Mouse (Mus musculus) small intestine, adult 2 months (tissue): ENCODE measurements around the gene Zfp414. TPM values are rescaled to one million over a fixed set of nuclear protein-coding genes. Genes with fewer than 3 reads are reported as not detected.

ENCODE experiments used
- H3K27ac ChIP-seq: fragments of 200-500 bp; 2 replicates; pipeline ENCODE4 v1.5.1; 2012; ENCODE audit warnings: low read depth, low read length, control low read depth, inconsistent platforms; ENCODE audit not compliant: insufficient read depth
- H3K27me3 ChIP-seq: fragments of 200-500 bp; 2 replicates; pipeline ENCODE4 v1.6.1; 2012; ENCODE audit warnings: mild to moderate bottlenecking, moderate library complexity, low read length, inconsistent platforms; ENCODE audit not compliant: control insufficient read depth, insufficient read depth
- H3K36me3 ChIP-seq: fragments of 200-500 bp; 2 replicates; pipeline ENCODE4 v1.6.1; 2012; ENCODE audit warnings: mild to moderate bottlenecking, low read length, control low read depth, inconsistent platforms; ENCODE audit not compliant: control insufficient read depth, insufficient read depth
- H3K4me1 ChIP-seq: fragments of 200-500 bp; 2 replicates; pipeline ENCODE4 v1.6.1; 2012; ENCODE audit warnings: low read length, inconsistent platforms, mixed read lengths; ENCODE audit not compliant: control insufficient read depth, insufficient read depth, insufficient read length
- H3K4me3 ChIP-seq: fragments of 200-500 bp; 2 replicates; pipeline ENCODE4 v1.5.1; 2012; ENCODE audit warnings: low read depth, mild to moderate bottlenecking, control low read depth, inconsistent platforms, low read length, moderate library complexity
- CTCF ChIP-seq: fragments of 200-500 bp; IDR thresholded peaks from 2 replicates; pipeline ENCODE4 v1.5.1; 2012; ENCODE audit warnings: low read depth, mild to moderate bottlenecking, control low read depth, inconsistent platforms, low read length, moderate library complexity, mixed read lengths; ENCODE audit not compliant: insufficient replicate concordance, insufficient read length; ENCODE audit errors: extremely low read depth
- POLR2A ChIP-seq: fragments of 200-500 bp; IDR thresholded peaks from 2 replicates; pipeline ENCODE4 v1.6.1; 2012; ENCODE audit warnings: low read depth, mild to moderate bottlenecking, control low read depth, inconsistent platforms, low read length, moderate library complexity
- WGBS: fragments of 180-500 bp; shearing (Covaris S2); methylation state at CpG from one replicate; pipeline ENCODE4 v1.1.7; 2018; 5-methylcytosine and 5-hydroxymethylcytosine counted together
- polyA plus RNA-seq: library from polyadenylated mRNA; depleted of rRNA; stranded (reverse); fragments of >200 nt; gene quantifications from 2 replicates; pipeline ENCODE4 v1.2.3, GENCODE M21; 2012; rRNA removed

The Zfp414 gene
- polyA plus RNA-seq, 1 experiment: 33.1 TPM

DNA sequence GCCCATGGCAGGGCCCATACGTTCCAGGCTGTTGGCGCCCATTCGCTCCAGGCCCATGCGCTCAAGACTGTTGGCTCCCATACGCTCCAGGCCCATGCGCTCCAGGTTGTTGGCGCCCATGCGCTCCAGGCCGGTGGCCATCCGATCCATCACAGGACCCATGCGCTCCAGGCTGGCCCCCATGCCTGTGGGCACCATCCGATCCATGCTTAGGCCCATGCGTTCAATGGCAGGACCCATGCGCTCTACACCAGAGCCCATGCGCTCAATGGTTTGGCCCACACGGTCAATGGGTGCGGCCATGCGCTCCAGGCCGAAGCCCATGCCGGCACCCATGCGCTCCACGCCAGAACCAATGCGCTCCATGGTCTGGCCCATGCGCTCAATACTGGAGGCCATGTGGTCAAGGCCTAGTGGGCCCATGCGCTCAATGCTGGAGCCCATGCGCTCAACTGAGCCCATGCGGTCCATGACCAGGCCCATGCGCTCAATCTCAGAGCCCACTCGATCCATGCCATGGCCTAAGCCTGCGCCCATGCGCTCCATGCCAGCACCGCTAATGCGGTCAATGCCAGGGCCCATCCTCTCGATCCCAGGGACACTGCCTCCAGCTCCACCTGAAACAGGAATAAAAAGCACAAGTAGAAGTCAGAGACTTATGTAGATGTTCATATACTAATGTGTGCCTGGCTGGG lies 21.0 kb downstream of the Zfp414 start:
- Histone ChIP-seq H3K4me1 (no peaks in the 10 kb centered on the region), H3K36me3 (peaks cover 76% of the 10 kb centered on the region), H3K4me3 (no peak overlapping the region), H3K27ac (no peak overlapping the region), H3K27me3 (no peaks in the 10 kb centered on the region)
- no peak for TF ChIP-seq CTCF
- TF ChIP-seq POLR2A: no peak
- WGBS: 98% methylated on average over 34 of the region's 34 CpGs

DNA sequence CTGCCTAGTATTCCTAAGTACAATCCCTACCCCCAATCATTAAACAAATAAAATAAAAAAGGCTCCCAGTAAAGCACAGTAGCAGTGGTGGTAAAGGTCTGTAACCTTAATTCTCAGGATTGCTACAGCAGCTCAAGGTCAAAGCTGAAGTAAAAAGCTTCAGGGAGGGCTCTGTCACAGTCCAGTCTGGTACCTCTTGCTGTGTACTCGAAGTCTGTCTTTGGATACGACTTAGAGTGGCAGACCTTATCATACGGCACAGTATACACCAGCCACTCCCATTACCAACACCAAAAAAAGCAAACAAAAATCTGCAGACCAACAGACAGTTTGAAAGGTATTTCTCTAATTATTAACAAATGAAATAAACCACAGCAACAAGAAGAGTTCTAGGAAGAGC lies 37.9 kb downstream of the Zfp414 start:
- 37% methylated on average over 3 of the region's 3 CpGs for WGBS
- no peak overlapping the region for H3K27ac ChIP-seq
- peaks cover 52% of the 10 kb centered on the region for H3K36me3 ChIP-seq

DNA sequence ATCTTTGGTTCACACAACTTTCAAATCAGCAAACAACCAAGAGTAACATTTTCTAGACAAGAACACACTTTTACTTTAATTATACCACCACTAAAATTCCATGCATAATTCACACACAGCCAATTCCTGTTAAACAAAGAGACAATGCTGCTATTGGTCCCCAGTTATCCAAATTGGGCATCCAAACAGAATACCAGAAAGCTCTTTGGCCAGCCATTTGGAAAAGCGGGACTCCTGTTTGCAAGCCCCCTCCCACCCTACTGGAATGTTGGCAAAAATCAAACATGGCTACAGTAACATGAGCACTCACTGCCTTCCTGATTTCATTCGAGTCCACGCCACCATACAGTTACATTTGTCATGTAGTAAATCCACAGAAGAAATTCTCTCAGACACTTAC lies 40.8 kb downstream of the Zfp414 start:
- TF ChIP-seq CTCF: no peak
- no peak for TF ChIP-seq POLR2A
- 89% methylated on average over 3 of the region's 3 CpGs for WGBS
- no peaks in the 10 kb centered on the region for H3K27me3 ChIP-seq
- H3K27ac ChIP-seq: no peak overlapping the region
- H3K4me1 ChIP-seq: no peaks in the 10 kb centered on the region
- H3K36me3 ChIP-seq: peaks cover 42% of the 10 kb centered on the region
- no peak overlapping the region for H3K4me3 ChIP-seq

More for the DNA sequence above, 37.9 kb downstream of the Zfp414 start:
- H3K4me1 ChIP-seq: no peaks in the 10 kb centered on the region
- TF ChIP-seq CTCF: no peak
- no peak overlapping the region for H3K4me3 ChIP-seq
- H3K27me3 ChIP-seq: no peaks in the 10 kb centered on the region

DNA sequence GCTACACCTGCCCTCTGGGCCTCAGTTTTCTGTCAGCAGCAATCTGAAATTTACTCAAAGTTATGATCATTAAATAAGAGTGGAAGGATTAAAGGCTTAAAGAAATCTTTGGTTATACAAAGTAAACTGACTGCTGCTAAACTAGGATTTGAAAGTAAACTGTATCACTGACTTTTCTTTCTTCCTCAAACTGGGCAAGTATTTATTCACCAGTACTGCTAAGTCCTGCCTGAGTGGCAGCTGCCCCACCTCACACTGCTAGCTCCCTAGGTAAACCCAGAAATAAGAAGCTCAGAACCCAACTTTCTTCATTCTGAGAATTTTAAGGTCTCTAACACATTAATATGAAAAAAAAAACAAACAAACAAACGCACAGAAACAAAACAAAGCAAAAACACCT lies 44.9 kb downstream of the Zfp414 start:
- WGBS: 71% methylated on average over 1 of the region's 1 CpGs
- TF ChIP-seq CTCF: no peak
- TF ChIP-seq POLR2A: no peak

DNA sequence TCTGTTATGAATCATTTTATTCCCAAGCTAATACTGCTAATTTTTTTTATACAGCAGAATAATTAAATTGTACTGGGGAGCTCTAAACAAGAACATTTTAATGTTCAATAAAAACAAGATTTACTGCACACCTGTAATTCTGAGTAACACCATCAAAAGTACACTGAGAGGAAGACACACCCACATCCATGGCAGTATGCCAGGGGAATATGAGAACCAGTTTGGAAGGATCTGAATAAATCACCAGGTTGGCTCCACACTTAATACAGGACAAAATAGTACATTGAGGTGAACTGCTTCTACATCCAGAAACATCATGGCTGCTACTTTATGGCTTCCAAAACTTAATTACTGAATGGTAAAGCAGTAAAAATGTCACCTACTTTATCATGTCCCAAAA lies 46.6 kb downstream of the Zfp414 start:
- no peaks in the 10 kb centered on the region for H3K27me3 ChIP-seq
- H3K4me1 ChIP-seq: peaks cover 5% of the 10 kb centered on the region; the same call in 1 of the 2 replicates
- H3K4me3 ChIP-seq: no peak overlapping the region
- TF ChIP-seq POLR2A: no peak
- no peak for TF ChIP-seq CTCF
- peaks cover 19% of the 10 kb centered on the region for H3K36me3 ChIP-seq
- no peak overlapping the region for H3K27ac ChIP-seq

More for the DNA sequence above, 44.9 kb downstream of the Zfp414 start:
- no peak overlapping the region for H3K4me3 ChIP-seq
- no peak overlapping the region for H3K27ac ChIP-seq
- H3K27me3 ChIP-seq: no peaks in the 10 kb centered on the region
- H3K36me3 ChIP-seq: peaks cover 28% of the 10 kb centered on the region
- peaks cover 3% of the 10 kb centered on the region; the same call in 1 of the 2 replicates for H3K4me1 ChIP-seq

DNA sequence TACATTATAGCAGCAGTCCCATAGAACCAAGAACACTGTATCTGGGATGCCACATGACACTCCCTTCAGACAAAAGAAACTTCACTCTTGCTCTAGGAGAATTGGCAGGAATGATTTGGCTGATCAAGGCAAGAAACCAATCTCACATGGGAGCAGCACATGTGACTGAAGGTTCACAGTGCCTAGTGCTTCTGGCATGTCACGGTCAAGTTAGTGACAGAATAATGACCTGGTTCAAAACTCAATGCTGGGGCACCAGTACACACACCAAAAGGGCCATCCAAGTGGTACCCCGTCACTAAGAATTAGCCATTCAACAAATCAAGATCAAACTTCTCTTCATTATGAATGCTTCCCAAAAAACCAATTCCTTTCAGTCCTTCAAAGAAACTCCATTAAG lies 47.2 kb downstream of the Zfp414 start:
- Histone ChIP-seq H3K4me1 (peaks cover 5% of the 10 kb centered on the region; the same call in 1 of the 2 replicates), H3K27ac (no peak overlapping the region), H3K36me3 (peaks cover 18% of the 10 kb centered on the region), H3K4me3 (no peak overlapping the region), H3K27me3 (no peaks in the 10 kb centered on the region)
- TF ChIP-seq POLR2A: no peak
- no peak for TF ChIP-seq CTCF
- 85% methylated on average over 2 of the region's 2 CpGs for WGBS

DNA sequence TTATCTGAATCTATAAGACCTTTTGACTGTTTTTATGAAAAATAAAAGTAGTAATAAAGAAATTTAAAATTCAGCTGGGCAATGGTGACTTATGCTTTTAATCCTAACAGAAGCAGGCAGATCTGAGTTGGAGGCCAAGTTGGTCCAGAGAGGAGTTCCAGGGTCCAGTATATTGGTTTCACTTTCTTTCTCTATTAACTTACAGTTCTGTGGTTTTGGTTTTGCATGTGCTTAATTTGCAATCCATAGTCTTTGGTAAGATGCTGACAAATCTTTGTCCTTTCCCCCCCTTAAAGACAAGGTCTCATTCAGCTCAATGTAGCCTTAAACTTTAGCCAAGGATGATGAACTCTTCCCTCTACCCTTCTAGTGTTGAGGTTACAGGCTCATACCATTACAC lies 49.9 kb downstream of the Zfp414 start:
- Histone ChIP-seq H3K4me3 (no peak overlapping the region), H3K27ac (no peak overlapping the region), H3K4me1 (peaks cover 15% of the 10 kb centered on the region; the same call in 1 of the 2 replicates), H3K36me3 (peaks cover 13% of the 10 kb centered on the region), H3K27me3 (no peaks in the 10 kb centered on the region)
- TF ChIP-seq CTCF (no peak), POLR2A (no peak)

Other genes starting within 250 kb of the Zfp414 start
- gene Zfp101, start 234.4 kb upstream of the Zfp414 start, polyA plus RNA-seq: 0.08 and 0.32 TPM in 2 replicates
- gene Actl9, start 196.2 kb upstream of the Zfp414 start, polyA plus RNA-seq: not detected in 2 replicates
- 22.9 and 28.2 TPM in 2 replicates for gene Adamts10, start 104.9 kb upstream of the Zfp414 start, polyA plus RNA-seq
- gene Myo1f, start 73.4 kb upstream of the Zfp414 start, polyA plus RNA-seq: 3.7 and 5.1 TPM in 2 replicates
- gene Pram1, start 9.0 kb downstream of the Zfp414 start, polyA plus RNA-seq: 0.60 and 1.3 TPM in 2 replicates
- 54.5 and 91.7 TPM in 2 replicates for gene Hnrnpm, start 57.8 kb downstream of the Zfp414 start, polyA plus RNA-seq
- gene March2, start 89.6 kb downstream of the Zfp414 start, polyA plus RNA-seq: 43.7 and 60.9 TPM in 2 replicates
- gene Rab11b, start 131.4 kb downstream of the Zfp414 start, polyA plus RNA-seq: 171 and 431 TPM in 2 replicates
- gene Angptl4, start 152.7 kb downstream of the Zfp414 start, polyA plus RNA-seq: 14.7 and 57.3 TPM in 2 replicates
- gene Kank3, start 181.4 kb downstream of the Zfp414 start, polyA plus RNA-seq: 20.6 and 21.1 TPM in 2 replicates
- 296 and 444 TPM in 2 replicates for gene Rps28, start 195.5 kb downstream of the Zfp414 start, polyA plus RNA-seq
- 337 and 417 TPM in 2 replicates for gene Ndufa7, start 195.5 kb downstream of the Zfp414 start, polyA plus RNA-seq
- 14.9 and 22.1 TPM in 2 replicates for gene Cd320, start 214.0 kb downstream of the Zfp414 start, polyA plus RNA-seq
- gene Gm7029, start 244.7 kb downstream of the Zfp414 start, polyA plus RNA-seq: not detected in 2 replicates